ENCODE assay signal across 12 mouse cellular contexts in the genomic region with DNA sequence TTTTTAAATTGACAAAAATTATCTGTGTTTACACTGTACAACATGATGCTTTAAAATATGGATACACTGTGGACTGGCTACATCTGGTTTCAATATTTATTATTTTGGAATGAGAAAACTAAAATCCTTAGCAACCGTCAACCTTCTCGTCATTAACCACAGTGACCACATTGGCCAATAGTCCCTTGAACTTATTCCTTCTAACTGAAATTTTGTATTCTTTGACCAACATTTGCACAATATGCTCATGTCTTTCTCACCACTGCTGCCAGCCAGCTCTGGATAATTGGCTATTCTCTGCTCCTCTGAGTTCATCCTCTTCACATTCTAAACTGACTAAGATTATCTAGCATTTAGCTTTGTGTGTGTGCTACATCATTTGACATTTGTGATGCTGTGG.
"Had no signal": no experiment of that assay in that cellular context is flagged by ENCODE, and none has a peak within 500 bp of the region (broad histone marks: within the 10 kb centered on the region; RNA-seq: fewer than 3 reads in every experiment).

No protein-coding gene starts in this region.

- ATAC-seq: midbrain, embryonic 15.5 days had no signal

- H3K27me3 ChIP-seq: limb, embryonic 13.5 days; liver, embryonic 13.5 days; megakaryocyte, embryonic 14.5 days; midbrain, embryonic 15.5 days; neural tube, embryonic 15.5 days had no signal

- DNase-seq: kidney, adult 11 months; kidney, adult 9 months; kidney, postnatal 36 days; liver, embryonic 13.5 days; lung, adult 18-20 months; right cerebral cortex, adult 18-20 months; thymus, adult 18-20 months; thymus, postnatal 14 days had no signal

- H3K4me3 ChIP-seq: limb, embryonic 13.5 days; liver, embryonic 13.5 days; megakaryocyte, embryonic 14.5 days; midbrain, embryonic 15.5 days; neural tube, embryonic 15.5 days had no signal

- H3K36me3 ChIP-seq: liver, embryonic 13.5 days; midbrain, embryonic 15.5 days had no signal
